Mouse (Mus musculus) neural tube, embryonic 12.5 days (tissue): ENCODE measurements around the gene Cd79b. TPM values are rescaled to one million over a fixed set of nuclear protein-coding genes. Genes with fewer than 3 reads are reported as not detected.

ENCODE experiments used
- ATAC-seq: fragments of 200-750 bp; cut with Nextera tagmentation; 2 replicates; pipeline ENCODE4 v1.8.0; 2017; ENCODE audit warnings: low read depth, mild to moderate bottlenecking, moderate TSS enrichment, moderate library complexity; ENCODE audit not compliant: low FRiP score
- H3K27ac ChIP-seq: fragments of 300-500 bp; sonication (generic); 2 replicates; pipeline ENCODE4 v1.5.1; 2016
- H3K27me3 ChIP-seq: fragments of 300-500 bp; sonication (generic); replicated peaks from 2 replicates; pipeline ENCODE4 v1.6.1; 2016; ENCODE audit warnings: mild to moderate bottlenecking
- H3K36me3 ChIP-seq: fragments of 300-500 bp; sonication (generic); 2 replicates; pipeline ENCODE4 v1.6.1; 2016; ENCODE audit warnings: mild to moderate bottlenecking
- H3K4me1 ChIP-seq: fragments of 300-500 bp; sonication (generic); 2 replicates; pipeline ENCODE4 v1.6.1; 2016
- H3K4me2 ChIP-seq: fragments of 300-500 bp; sonication (generic); replicated peaks from 2 replicates; pipeline ENCODE4 v1.6.1; 2016; ENCODE audit warnings: mild to moderate bottlenecking
- H3K4me3 ChIP-seq: fragments of 300-500 bp; sonication (generic); 2 replicates; pipeline ENCODE4 v1.5.1; 2016
- H3K9ac ChIP-seq: fragments of 300-500 bp; sonication (generic); 2 replicates; pipeline ENCODE4 v1.6.1; 2016; ENCODE audit warnings: mild to moderate bottlenecking
- H3K9me3 ChIP-seq: fragments of 300-500 bp; sonication (generic); 2 replicates; pipeline ENCODE4 v1.6.1; 2016; ENCODE audit warnings: mild to moderate bottlenecking
- WGBS: fragments of 180-500 bp; shearing (Covaris S2); methylation state at CpG from one replicate; pipeline ENCODE4 v1.1.7; 2016; 5-methylcytosine and 5-hydroxymethylcytosine counted together
- polyA plus RNA-seq: library from polyadenylated mRNA; unstranded; fragments of >200 nt; fragmentation: Nextera tagmentation; extraction: Ambion mirVana; gene quantifications from 2 replicates; pipeline ENCODE4 v1.2.1, GENCODE M21; 2016

The Cd79b gene
- polyA plus RNA-seq, 1 experiment from 2014 or later, result 1.0 TPM

DNA sequence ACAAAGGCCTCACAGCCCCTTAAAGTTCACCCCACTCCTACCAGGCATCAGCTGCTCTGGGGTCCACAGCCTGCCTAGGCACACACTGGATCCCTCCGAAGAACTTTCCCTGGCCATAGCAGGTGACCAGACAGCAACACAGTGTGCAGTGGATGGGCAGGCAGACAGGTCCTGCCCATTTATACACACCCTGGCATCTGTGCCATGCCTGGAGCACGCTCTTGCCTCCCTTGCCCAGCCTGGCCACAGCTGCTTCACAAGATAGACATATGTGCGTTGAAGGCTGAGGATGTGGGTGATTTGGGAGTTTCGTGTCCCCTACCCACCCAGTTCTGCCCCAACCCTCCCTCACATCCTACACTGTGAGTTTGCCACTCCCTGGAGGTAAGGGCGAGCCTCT is 23.5 kb upstream of the Cd79b start:
- Histone ChIP-seq H3K27ac (no peak overlapping the region), H3K27me3 (no peaks in the 10 kb centered on the region), H3K4me3 (no peak overlapping the region), H3K36me3 (no peaks in the 10 kb centered on the region), H3K4me2 (no peak overlapping the region), H3K9me3 (no peaks in the 10 kb centered on the region), H3K9ac (no peak overlapping the region), H3K4me1 (no peaks in the 10 kb centered on the region)
- no peak for ATAC-seq
- 79% methylated on average over 5 of the region's 5 CpGs for WGBS

DNA sequence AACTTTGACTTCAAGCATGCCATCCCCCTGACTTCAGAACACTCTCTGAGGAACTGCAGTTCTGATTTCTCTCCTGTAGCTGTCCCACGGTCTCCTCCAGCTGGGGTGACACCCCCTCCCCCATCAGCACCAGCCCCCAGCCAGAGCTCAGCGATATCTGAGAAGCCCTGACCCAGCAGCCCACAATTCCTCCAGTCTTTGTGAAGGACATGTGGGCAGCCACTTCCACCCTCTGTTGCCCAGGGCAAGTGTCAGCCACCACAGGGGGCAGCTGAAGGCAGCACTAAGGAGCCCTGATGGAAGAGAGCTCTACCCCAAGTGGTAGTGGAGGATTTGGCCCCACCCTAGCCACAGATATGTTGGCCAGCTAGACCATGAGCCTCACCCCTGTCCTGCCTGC is 19.5 kb upstream of the Cd79b start:
- Histone ChIP-seq H3K9me3 (no peaks in the 10 kb centered on the region), H3K9ac (no peak overlapping the region), H3K27ac (no peak overlapping the region), H3K36me3 (no peaks in the 10 kb centered on the region), H3K4me3 (no peak overlapping the region), H3K4me2 (no peak overlapping the region), H3K4me1 (no peaks in the 10 kb centered on the region), H3K27me3 (no peaks in the 10 kb centered on the region)
- ATAC-seq, result no peak
- 25% methylated on average over 2 of the region's 2 CpGs for WGBS

DNA sequence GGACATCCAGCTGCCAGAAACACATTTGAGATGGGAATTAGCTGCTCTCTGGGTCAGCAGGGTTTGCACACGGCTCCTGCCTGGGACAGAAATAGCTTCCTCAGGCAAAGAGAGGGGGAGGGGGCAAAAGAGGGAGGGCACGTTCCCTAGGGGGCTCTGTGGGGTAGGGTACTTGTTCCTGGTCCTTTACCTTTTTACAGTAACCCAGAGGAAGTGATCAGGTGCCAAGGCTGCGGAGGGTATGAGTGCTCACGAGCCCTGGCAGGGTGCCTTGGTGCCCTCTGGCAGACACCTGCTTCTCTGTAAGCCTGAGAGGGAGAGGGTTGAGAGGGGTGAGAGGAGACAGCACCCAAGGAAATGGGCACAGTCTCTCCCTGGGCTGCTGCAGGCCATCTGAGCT is 17.9 kb upstream of the Cd79b start:
- Histone ChIP-seq H3K27me3 (no peaks in the 10 kb centered on the region), H3K4me1 (no peaks in the 10 kb centered on the region), H3K27ac (no peak overlapping the region), H3K9ac (no peak overlapping the region), H3K9me3 (no peaks in the 10 kb centered on the region), H3K36me3 (no peaks in the 10 kb centered on the region), H3K4me3 (no peak overlapping the region), H3K4me2 (no peak overlapping the region)
- 63% methylated on average over 4 of the region's 4 CpGs for WGBS
- ATAC-seq, result no peak

DNA sequence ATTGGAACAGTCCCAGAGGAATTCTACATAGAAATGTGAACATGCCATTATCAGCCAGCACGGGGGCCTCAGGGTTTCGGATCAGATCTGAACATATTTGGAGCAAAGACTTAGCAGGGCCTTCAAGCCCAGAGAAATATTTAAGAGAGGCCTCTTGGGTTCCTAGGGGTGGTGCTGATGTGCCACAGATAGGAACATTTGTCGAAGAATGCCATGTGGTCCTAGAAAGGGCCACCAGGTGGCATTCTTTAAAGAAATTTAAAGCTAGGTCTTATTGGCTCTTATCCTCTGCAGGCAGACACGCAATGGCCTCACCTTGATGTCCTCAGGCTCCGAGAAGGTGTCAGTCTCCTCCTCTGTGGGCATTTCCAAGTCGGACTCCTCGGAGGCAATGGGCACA is 15.1 kb upstream of the Cd79b start:
- Histone ChIP-seq H3K9me3 (no peaks in the 10 kb centered on the region), H3K27ac (no peak overlapping the region), H3K36me3 (no peaks in the 10 kb centered on the region), H3K4me1 (no peaks in the 10 kb centered on the region), H3K27me3 (no peaks in the 10 kb centered on the region), H3K4me2 (no peak overlapping the region), H3K4me3 (no peak overlapping the region), H3K9ac (no peak overlapping the region)
- ATAC-seq, result no peak
- WGBS, result 68% methylated on average over 7 of the region's 7 CpGs

DNA sequence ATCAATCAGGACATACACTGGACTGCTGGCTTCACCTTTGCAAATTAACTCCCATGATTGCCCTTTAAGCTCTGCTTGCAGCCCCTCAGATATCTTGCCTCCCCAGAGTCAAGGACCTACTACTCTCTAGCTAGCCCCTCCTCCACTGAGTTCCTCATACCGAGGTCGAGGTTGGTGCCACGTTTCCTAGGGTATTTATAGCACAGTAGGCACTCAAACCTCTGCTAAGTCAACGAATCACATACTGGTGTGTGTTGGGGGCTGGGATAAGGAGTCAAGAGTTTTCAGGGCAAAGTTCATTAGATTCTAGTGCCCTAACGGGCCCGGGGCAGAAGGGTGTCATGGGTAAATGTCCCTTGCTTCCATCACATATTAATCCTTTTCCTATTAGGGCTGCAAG is 14.6 kb upstream of the Cd79b start:
- Histone ChIP-seq H3K9me3 (no peaks in the 10 kb centered on the region), H3K27ac (no peak overlapping the region), H3K27me3 (no peaks in the 10 kb centered on the region), H3K4me3 (no peak overlapping the region), H3K9ac (no peak overlapping the region), H3K4me2 (no peak overlapping the region), H3K36me3 (no peaks in the 10 kb centered on the region), H3K4me1 (no peaks in the 10 kb centered on the region)
- no peak for ATAC-seq
- 76% methylated on average over 6 of the region's 6 CpGs for WGBS

- no peaks in the 10 kb centered on the region for H3K27me3 ChIP-seq
- 79% methylated on average over 5 of the region's 5 CpGs for WGBS
- H3K36me3 ChIP-seq, result no peaks in the 10 kb centered on the region
- H3K4me2 ChIP-seq, result no peak overlapping the region
- no peaks in the 10 kb centered on the region for H3K4me1 ChIP-seq
- ATAC-seq, result no peak
- H3K9me3 ChIP-seq, result no peaks in the 10 kb centered on the region
- no peak overlapping the region for H3K9ac ChIP-seq
- no peak overlapping the region for H3K4me3 ChIP-seq
- no peak overlapping the region for H3K27ac ChIP-seq
These were observed 14.0 kb upstream of the Cd79b start for GRCm38 (mm10) chr11:106328521-106328920.

DNA sequence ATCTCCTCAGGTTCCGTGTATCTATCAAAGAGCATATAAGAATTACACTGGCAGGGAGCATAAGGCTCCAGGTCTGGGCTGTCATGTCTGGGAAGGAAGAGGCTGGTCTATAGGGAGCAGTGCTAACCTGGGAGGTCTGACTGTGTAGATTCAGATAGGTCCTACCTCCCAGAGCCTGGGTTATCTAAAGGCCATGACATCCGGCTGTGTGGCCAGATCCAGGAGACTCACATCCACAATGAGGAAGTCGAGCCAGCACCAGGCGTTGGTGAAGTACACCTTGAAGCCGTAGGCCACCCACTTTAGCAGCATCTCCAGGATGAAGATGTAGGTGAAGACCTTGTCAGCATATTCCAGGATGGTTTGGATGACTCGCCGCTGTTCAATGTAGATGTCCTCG is 11.9 kb upstream of the Cd79b start:
- Histone ChIP-seq H3K4me2 (no peak overlapping the region), H3K27ac (no peak overlapping the region), H3K36me3 (no peaks in the 10 kb centered on the region), H3K9me3 (no peaks in the 10 kb centered on the region), H3K4me1 (no peaks in the 10 kb centered on the region), H3K4me3 (no peak overlapping the region), H3K9ac (no peak overlapping the region), H3K27me3 (no peaks in the 10 kb centered on the region)
- WGBS, result 87% methylated on average over 8 of the region's 8 CpGs
- no peak for ATAC-seq

GRCm38 (mm10) chr11:106325566-106326206 is 11.1 kb upstream of the Cd79b start:
- Histone ChIP-seq H3K4me1 (no peaks in the 10 kb centered on the region), H3K9me3 (no peaks in the 10 kb centered on the region), H3K4me3 (no peak overlapping the region), H3K36me3 (no peaks in the 10 kb centered on the region), H3K27me3 (no peaks in the 10 kb centered on the region), H3K4me2 (no peak overlapping the region), H3K27ac (no peak overlapping the region), H3K9ac (no peak overlapping the region)
- ATAC-seq, result no peak
- 72% methylated on average over 8 of the region's 8 CpGs for WGBS

DNA sequence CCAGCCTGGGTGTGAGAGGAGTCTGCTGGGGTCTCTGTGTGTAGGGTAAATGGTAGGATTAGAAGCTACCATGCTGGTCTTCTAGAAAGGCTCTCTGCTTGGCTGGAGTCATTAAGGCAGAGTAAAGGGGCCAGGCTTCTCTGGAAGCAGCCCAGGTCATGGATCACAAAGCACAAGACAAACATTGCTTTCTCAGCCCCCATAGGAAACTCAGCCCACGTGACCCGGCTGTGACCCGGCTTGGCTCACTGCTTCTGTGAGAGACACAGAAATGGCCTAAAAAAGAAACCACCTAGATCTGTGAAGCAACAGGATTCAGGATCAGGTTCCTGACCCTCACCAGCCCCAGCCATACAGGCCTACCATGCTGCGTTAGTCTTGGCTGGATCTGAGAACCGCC is 10.3 kb upstream of the Cd79b start:
- no peak overlapping the region for H3K4me3 ChIP-seq

DNA sequence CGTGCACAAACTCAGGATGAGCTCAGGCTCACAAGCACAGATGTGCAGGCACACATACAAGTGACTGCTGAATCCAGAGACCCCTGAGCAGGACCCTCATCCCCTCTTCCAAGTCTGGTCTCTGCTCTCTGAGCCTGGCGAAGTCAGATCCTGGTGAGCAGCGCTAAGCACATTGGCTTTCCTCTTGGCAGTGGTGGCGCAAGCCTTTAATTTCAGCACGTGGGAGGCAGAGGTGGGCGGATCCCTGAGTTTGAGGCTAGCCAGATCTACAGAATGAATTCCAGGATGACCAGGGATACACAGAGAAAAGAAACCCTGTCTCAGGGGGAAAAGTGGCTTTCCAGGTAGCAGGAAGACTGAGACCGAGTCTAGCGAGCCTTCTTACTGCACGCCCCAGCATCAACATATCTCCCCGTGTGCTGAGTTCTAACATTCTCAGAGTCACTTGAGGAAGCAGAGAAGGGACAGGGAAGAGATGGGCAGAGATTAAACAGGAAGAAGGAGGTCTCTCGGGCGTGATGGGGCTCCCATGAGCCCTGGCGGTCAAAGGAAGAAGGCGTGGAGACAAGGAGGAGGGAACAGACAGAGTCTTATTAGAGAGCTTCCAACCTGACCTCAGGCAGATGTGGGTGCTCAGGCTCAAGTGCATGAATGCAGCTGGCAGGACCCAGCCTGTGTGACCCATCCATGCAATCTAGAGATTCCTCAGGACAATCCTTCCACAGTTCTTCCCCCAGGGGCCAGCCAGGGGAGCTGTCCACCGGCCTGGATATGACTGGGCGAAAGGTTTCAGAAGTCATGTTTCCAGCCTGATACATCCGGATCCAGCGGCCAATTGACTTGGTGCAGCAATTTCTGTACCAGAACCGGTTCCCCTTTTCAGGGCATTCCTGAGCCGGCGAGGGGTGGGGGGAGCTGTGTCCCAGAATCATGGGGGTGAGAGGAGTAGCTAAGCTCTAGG is 4.1 kb upstream of the Cd79b start:
- no peak overlapping the region for H3K4me3 ChIP-seq
- no peaks in the 10 kb centered on the region for H3K4me1 ChIP-seq
- WGBS, result 80% methylated on average over 21 of the region's 21 CpGs
- H3K27ac ChIP-seq, result no peak overlapping the region
- H3K4me2 ChIP-seq, result no peak overlapping the region
- H3K36me3 ChIP-seq, result no peaks in the 10 kb centered on the region
- H3K9ac ChIP-seq, result no peak overlapping the region
- no peaks in the 10 kb centered on the region for H3K27me3 ChIP-seq
- ATAC-seq, result no peak
- no peaks in the 10 kb centered on the region for H3K9me3 ChIP-seq

More for the DNA sequence above, 10.3 kb upstream of the Cd79b start:
- H3K4me2 ChIP-seq, result no peak overlapping the region
- no peaks in the 10 kb centered on the region for H3K9me3 ChIP-seq
- 70% methylated on average over 5 of the region's 5 CpGs for WGBS
- no peaks in the 10 kb centered on the region for H3K4me1 ChIP-seq
- H3K27ac ChIP-seq, result no peak overlapping the region
- no peak for ATAC-seq
- H3K36me3 ChIP-seq, result no peaks in the 10 kb centered on the region
- H3K9ac ChIP-seq, result no peak overlapping the region
- H3K27me3 ChIP-seq, result no peaks in the 10 kb centered on the region

DNA sequence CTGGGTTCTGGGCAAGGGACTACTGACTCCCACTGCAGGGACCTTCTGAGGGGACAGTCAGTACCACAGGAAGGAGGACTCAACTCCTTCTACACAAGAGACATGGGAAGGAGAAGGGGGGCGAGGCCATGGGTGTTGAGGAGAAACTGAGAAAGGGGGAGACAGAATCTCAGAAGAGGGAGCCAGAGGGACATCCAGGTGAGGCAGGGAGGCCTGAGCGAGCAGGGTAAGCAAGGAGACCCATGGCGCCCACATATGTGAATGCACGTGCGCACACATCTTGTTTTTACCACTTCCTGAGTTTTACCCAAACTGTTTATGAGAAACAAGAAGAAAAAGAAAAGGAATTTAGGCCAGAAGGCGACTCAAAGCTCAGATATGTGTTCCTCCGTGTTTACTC is 3.2 kb upstream of the Cd79b start:
- no peak overlapping the region for H3K4me3 ChIP-seq
- no peaks in the 10 kb centered on the region for H3K27me3 ChIP-seq
- no peaks in the 10 kb centered on the region for H3K36me3 ChIP-seq
- H3K27ac ChIP-seq, result no peak overlapping the region
- no peak overlapping the region for H3K9ac ChIP-seq
- no peaks in the 10 kb centered on the region for H3K9me3 ChIP-seq
- H3K4me2 ChIP-seq, result no peak overlapping the region
- 81% methylated on average over 7 of the region's 7 CpGs for WGBS
- H3K4me1 ChIP-seq, result no peaks in the 10 kb centered on the region
- no peak for ATAC-seq

GRCm38 (mm10) chr11:106316416-106316815 is 1.9 kb upstream of the Cd79b start:
- Histone ChIP-seq H3K27me3 (no peaks in the 10 kb centered on the region), H3K36me3 (no peaks in the 10 kb centered on the region), H3K9ac (no peak overlapping the region), H3K4me1 (no peaks in the 10 kb centered on the region), H3K9me3 (no peaks in the 10 kb centered on the region), H3K4me2 (no peak overlapping the region), H3K4me3 (no peak overlapping the region), H3K27ac (no peak overlapping the region)
- 70% methylated on average over 1 of the region's 1 CpGs for WGBS
- ATAC-seq, result no peak

DNA sequence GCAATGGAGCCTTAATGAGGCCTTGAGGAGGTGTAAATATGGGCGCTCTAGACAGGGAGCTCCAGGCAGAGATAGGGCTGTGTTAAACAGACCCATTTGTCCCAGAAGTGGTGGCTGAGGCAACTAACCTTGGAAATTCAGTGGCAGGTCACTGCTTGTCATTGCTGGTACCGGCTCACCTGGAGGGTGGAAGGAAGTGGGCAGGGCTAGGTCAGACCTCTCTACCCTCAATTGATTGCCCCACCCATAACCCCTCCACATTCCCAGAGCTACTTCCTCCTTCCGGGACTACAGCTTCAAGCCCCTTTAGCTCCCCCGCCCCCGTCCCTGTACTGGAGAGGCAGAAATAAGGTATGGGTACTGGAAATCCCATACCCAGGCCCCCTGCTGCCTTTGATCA is 1.0 kb downstream of the Cd79b start:
- H3K36me3 ChIP-seq, result no peaks in the 10 kb centered on the region
- H3K4me1 ChIP-seq, result no peaks in the 10 kb centered on the region
- ATAC-seq, result no peak
- H3K27me3 ChIP-seq, result no peaks in the 10 kb centered on the region
- H3K9ac ChIP-seq, result no peak overlapping the region
- no peak overlapping the region for H3K4me2 ChIP-seq
- no peak overlapping the region for H3K27ac ChIP-seq
- H3K9me3 ChIP-seq, result no peaks in the 10 kb centered on the region
- WGBS, result 75% methylated on average over 5 of the region's 5 CpGs
- no peak overlapping the region for H3K4me3 ChIP-seq
